Mouse (Mus musculus) liver, embryonic 16.5 days (tissue): ENCODE measurements around the gene Nanos3. TPM values are rescaled to one million over a fixed set of nuclear protein-coding genes. Genes with fewer than 3 reads are reported as not detected.
A peak's percentile ranks its signal among the peaks of the same experiment; 100 is the strongest.

Source experiments
- ATAC-seq: fragments of 200-750 bp; cut with Nextera tagmentation; 2 replicates; pipeline ENCODE4 v1.8.0; 2017; ENCODE audit warnings: low read depth, mild to moderate bottlenecking, moderate number of reproducible peaks, moderate library complexity
- H3K27ac ChIP-seq: fragments of 300-500 bp; sonication (generic); 2 replicates; pipeline ENCODE4 v1.5.1; 2014; ENCODE audit warnings: mild to moderate bottlenecking, low read length
- H3K27me3 ChIP-seq: fragments of 300-500 bp; sonication (generic); 2 replicates; pipeline ENCODE4 v1.6.1; 2014; ENCODE audit warnings: low read depth, low read length, mixed read lengths; ENCODE audit not compliant: control insufficient read depth, insufficient read depth
- H3K36me3 ChIP-seq: fragments of 300-500 bp; sonication (generic); 2 replicates; pipeline ENCODE4 v1.6.1; 2014; ENCODE audit warnings: mild to moderate bottlenecking; ENCODE audit not compliant: control insufficient read depth, insufficient read depth
- H3K4me1 ChIP-seq: fragments of 300-500 bp; sonication (generic); 2 replicates; pipeline ENCODE4 v1.6.1; 2014; ENCODE audit warnings: low read depth, low read length, mixed read lengths; ENCODE audit not compliant: control insufficient read depth
- H3K4me2 ChIP-seq: fragments of 300-500 bp; sonication (generic); 2 replicates; pipeline ENCODE4 v1.6.1; 2014; ENCODE audit warnings: low read depth, low read length, mixed read lengths
- H3K4me3 ChIP-seq: fragments of 300-500 bp; sonication (generic); 2 replicates; pipeline ENCODE4 v1.5.1; 2014; ENCODE audit warnings: low read depth, mild to moderate bottlenecking, low read length
- H3K9ac ChIP-seq: fragments of 300-500 bp; sonication (generic); 2 replicates; pipeline ENCODE4 v1.6.1; 2014; ENCODE audit warnings: low read depth, low read length
- H3K9me3 ChIP-seq: fragments of 300-500 bp; sonication (generic); replicated peaks from 2 replicates; pipeline ENCODE4 v1.6.1; 2016; ENCODE audit warnings: low read length; ENCODE audit not compliant: control insufficient read depth
- WGBS: fragments of 180-500 bp; shearing (Covaris S2); extraction: QIAGEN DNeasy Blood & Tissue Kit; methylation state at CpG from one replicate; pipeline ENCODE4 v1.1.7; 2014; ENCODE audit not compliant: insufficient replicate concordance; 5-methylcytosine and 5-hydroxymethylcytosine counted together
- microRNA counts: library from miRNA; unstranded; fragments of <30 nt; microRNA quantifications from one replicate; lab custom pipeline; 2016
- microRNA-seq: library from miRNA; unstranded; fragments of <30 nt; microRNA quantifications from one replicate; pipeline ENCODE4, GENCODE M21; 2016
- polyA plus RNA-seq: library from polyadenylated mRNA; unstranded; fragments of >200 nt; fragmentation: Nextera tagmentation; extraction: Ambion mirVana; gene quantifications from 2 replicates; pipeline ENCODE4 v1.2.1, GENCODE M21; 2015

The Nanos3 gene
- polyA plus RNA-seq, 1 experiment from 2014 or later, result not detected

- Histone ChIP-seq H3K4me1 (no peaks in the 10 kb centered on the region), H3K9me3 (no peaks in the 10 kb centered on the region), H3K36me3 (no peaks in the 10 kb centered on the region), H3K27ac (no peak overlapping the region), H3K4me2 (no peak overlapping the region), H3K9ac (no peak overlapping the region), H3K27me3 (no peaks in the 10 kb centered on the region), H3K4me3 (no peak overlapping the region)
- WGBS, result 42% methylated on average over 17 of the region's 17 CpGs
- no peak for ATAC-seq
Measured at GRCm38 (mm10) chr8:84127202-84127901, 57.7 kb downstream of the Nanos3 start.

- Histone ChIP-seq H3K36me3 (no peaks in the 10 kb centered on the region), H3K4me3 (no peak overlapping the region), H3K4me2 (no peak overlapping the region), H3K27me3 (no peaks in the 10 kb centered on the region), H3K9ac (no peak overlapping the region), H3K9me3 (no peaks in the 10 kb centered on the region), H3K27ac (no peak overlapping the region), H3K4me1 (no peaks in the 10 kb centered on the region)
- WGBS, result 34% methylated on average over 2 of the region's 2 CpGs
- no peak for ATAC-seq
Measured at GRCm38 (mm10) chr8:84126742-84127141, 58.3 kb downstream of the Nanos3 start.

- Histone ChIP-seq H3K27me3 (no peaks in the 10 kb centered on the region), H3K9ac (no peak within 1 kb of the TSS), H3K9me3 (no peaks in the 10 kb centered on the region), H3K36me3 (no peaks in the 10 kb centered on the region), H3K4me3 (no peak within 1 kb of the TSS), H3K4me2 (no peak within 1 kb of the TSS), H3K27ac (no peak within 1 kb of the TSS), H3K4me1 (no peaks in the 10 kb centered on the region)
- ATAC-seq, result 0 out of 2 replicates have a peak, but pooled peaks have one; percentile 7
- 57% methylated on average over 9 of the region's 9 CpGs for WGBS
Measured at GRCm38 (mm10) chr8:84125656-84126055, 59.4 kb downstream of the Nanos3 start, which contains the start of gene Podnl1. TSS of gene Podnl1 (plus strand) at chr8:84125989.

MicroRNAs encoded within 50 kb of the gene (microRNA counts, 519-probe panel; counts per million panel counts)
- 2,301 counts per million, percentile 48 among the panel's probes with 10 or more counts for microRNA mmu-miR-181c (lab: Ali Mortazavi, UCI)
- 3,185 counts per million, percentile 86 among the panel's probes with 10 or more counts for microRNA mmu-miR-23a (lab: Ali Mortazavi, UCI)
- microRNA mmu-miR-27a (lab: Ali Mortazavi, UCI), result 3,239 counts per million, percentile 87 among the panel's probes with 10 or more counts

Small RNA genes within 50 kb of the gene (microRNA-seq; reads per million reads assigned to microRNA genes)
- gene Gm25110 (not detected), gene Mir181c (1,305 reads per million, percentile 79 among the genes with 10 or more reads in this experiment), gene Mir181d (650 reads per million, percentile 72 among the genes with 10 or more reads in this experiment), gene Mir23a (19,858 reads per million, percentile 96 among the genes with 10 or more reads in this experiment), gene Mir24-2 (not detected), gene Mir27a (318 reads per million, percentile 66 among the genes with 10 or more reads in this experiment), gene Mir3074-2 (not detected)

Other genes starting within 250 kb of the Nanos3 start
- gene Gm10644, start 230.0 kb downstream of the Nanos3 start, polyA plus RNA-seq, result 0.41 and 0.43 TPM in 2 replicates
- gene Asf1b, start 229.7 kb downstream of the Nanos3 start, polyA plus RNA-seq, result 108 and 110 TPM in 2 replicates
- 29.8 and 39.9 TPM in 2 replicates for gene Prkaca, start 212.2 kb downstream of the Nanos3 start, polyA plus RNA-seq
- gene Samd1, start 187.5 kb downstream of the Nanos3 start, polyA plus RNA-seq, result 3.6 and 3.9 TPM in 2 replicates
- 0.56 and 0.58 TPM in 2 replicates for gene 1700067K01Rik, start 183.7 kb downstream of the Nanos3 start, polyA plus RNA-seq
- gene 2210011C24Rik, start 173.0 kb downstream of the Nanos3 start, polyA plus RNA-seq, result 0.13 TPM in 1 of 2 replicates, not detected in the other
- 0.15 TPM in 1 of 2 replicates, not detected in the other for gene Palm3, start 163.7 kb downstream of the Nanos3 start, polyA plus RNA-seq
- gene Il27ra, start 142.6 kb downstream of the Nanos3 start, polyA plus RNA-seq, result 0.87 and 1.0 TPM in 2 replicates
- gene Rln3, start 140.2 kb downstream of the Nanos3 start, polyA plus RNA-seq, result 0.15 TPM in 1 of 2 replicates, not detected in the other
- 0.08 and 0.32 TPM in 2 replicates for gene Gm10643, start 120.1 kb downstream of the Nanos3 start, polyA plus RNA-seq
- gene Rfx1, start 118.4 kb downstream of the Nanos3 start, polyA plus RNA-seq, result 2.0 and 2.7 TPM in 2 replicates
- gene Dcaf15, start 80.4 kb downstream of the Nanos3 start, polyA plus RNA-seq, result 2.4 and 3.0 TPM in 2 replicates
- 0.04 TPM in 1 of 2 replicates, not detected in the other for gene Podnl1, start 59.2 kb downstream of the Nanos3 start, polyA plus RNA-seq
- gene Cc2d1a, start 37.3 kb downstream of the Nanos3 start, polyA plus RNA-seq, result 5.3 and 5.8 TPM in 2 replicates
- gene 4930432K21Rik, start 37.2 kb downstream of the Nanos3 start, polyA plus RNA-seq, result 0.26 and 0.28 TPM in 2 replicates
- gene Zswim4, start 51.8 kb upstream of the Nanos3 start, polyA plus RNA-seq, result 2.2 and 2.8 TPM in 2 replicates
- gene D8Ertd738e, start 64.5 kb upstream of the Nanos3 start, polyA plus RNA-seq, result 175 and 185 TPM in 2 replicates
- 27.1 and 27.9 TPM in 2 replicates for gene Mri1, start 72.1 kb upstream of the Nanos3 start, polyA plus RNA-seq
- gene Ccdc130, start 85.2 kb upstream of the Nanos3 start, polyA plus RNA-seq, result 5.6 and 6.2 TPM in 2 replicates
- gene Cacna1a, start 203.2 kb upstream of the Nanos3 start, polyA plus RNA-seq, result 0.16 and 0.32 TPM in 2 replicates